Mouse (Mus musculus): ENCODE measurements around the gene Tnrc6c.
A peak's percentile ranks its signal among the peaks of the same experiment; 100 is the strongest.

The Tnrc6c gene

DNA sequence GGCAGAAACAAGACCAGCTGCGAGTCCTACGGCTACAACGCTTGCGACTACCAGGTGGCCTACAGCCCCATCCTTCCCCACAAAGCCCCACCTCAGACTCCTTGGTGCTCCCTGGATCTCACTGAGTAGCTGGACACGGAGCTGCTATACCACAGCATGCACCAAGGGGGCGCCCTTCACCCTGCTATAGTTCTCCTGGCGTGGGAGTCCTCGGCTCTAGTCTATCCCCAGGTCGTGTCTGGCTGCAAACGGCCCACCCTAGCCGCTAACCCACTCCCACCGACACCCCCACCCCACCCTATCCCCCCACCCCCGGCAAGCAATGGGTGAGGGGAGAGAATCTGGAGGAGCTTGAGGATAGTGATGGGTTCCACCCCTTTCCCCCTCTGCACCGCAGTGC, 136.2 kb downstream of the Tnrc6c start:
- DNase-seq (ENCODE audit: low spot score in 2 of 2): peak; percentile 80 to 86

DNA sequence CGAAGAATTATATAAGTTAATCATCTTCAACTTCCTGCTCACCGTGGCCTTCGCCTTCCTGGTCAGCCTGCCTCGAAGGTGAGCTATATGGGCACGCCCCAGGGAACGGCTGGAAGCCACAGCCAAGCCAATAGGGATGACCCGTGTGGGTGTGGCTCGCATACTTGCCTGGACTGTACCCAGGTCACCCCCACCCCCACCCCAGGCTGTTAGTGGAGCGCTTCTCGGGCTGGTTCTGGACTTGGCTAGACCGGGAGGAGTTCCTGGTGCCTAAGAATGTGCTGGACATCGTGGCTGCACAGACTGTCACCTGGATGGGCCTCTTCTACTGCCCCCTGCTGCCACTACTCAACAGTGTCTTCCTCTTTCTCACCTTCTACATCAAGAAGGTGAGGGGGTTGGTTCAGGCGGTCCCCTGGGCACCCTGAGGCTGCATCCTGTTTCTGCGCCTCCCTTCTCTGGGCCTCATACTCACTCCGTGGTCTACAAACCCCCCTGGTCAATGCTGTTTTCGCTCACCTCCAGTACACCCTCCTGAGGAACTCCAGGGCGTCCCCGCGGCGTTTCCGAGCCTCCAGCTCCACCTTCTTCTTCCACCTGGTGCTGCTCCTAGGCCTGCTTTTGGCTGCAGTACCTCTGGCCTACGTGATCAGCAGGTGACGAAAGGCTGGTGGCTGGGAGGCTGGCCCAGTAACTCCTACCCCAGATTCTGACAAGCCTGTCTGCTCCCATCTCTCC, 136.8 kb downstream of the Tnrc6c start:
- DNase-seq (ENCODE audit: low spot score in 2 of 2): peak; percentile 51 to 75

GRCm38 (mm10) chr11:117791441-117791761, 137.3 kb downstream of the Tnrc6c start:
- DNase-seq (ENCODE audit: low spot score in 2 of 2): no peak

GRCm38 (mm10) chr11:117792281-117792888, 138.3 kb downstream of the Tnrc6c start:
- DNase-seq (ENCODE audit: low spot score in 2 of 2): peak; percentile 71 to 92

GRCm38 (mm10) chr11:117794035-117794551, 140.0 kb downstream of the Tnrc6c start:
- peak in 1 of 2 experiments; percentile 23 for DNase-seq (ENCODE audit: low spot score in 2 of 2)

GRCm38 (mm10) chr11:117796954-117797353, 142.9 kb downstream of the Tnrc6c start:
- peak; percentile 42 to 50 for DNase-seq (ENCODE audit: low spot score in 2 of 2)

- DNase-seq (ENCODE audit: low spot score in 2 of 2): peak; percentile 77 to 81
Measured at GRCm38 (mm10) chr11:117797511-117798159, 143.5 kb downstream of the Tnrc6c start, which contains the start of gene 6030468B19Rik. 6030468B19Rik (plus strand) TSS chr11:117797660.

GRCm38 (mm10) chr11:117798160-117798541, 144.1 kb downstream of the Tnrc6c start:
- peak; percentile 56 to 64 for DNase-seq (ENCODE audit: low spot score in 2 of 2)

DNA sequence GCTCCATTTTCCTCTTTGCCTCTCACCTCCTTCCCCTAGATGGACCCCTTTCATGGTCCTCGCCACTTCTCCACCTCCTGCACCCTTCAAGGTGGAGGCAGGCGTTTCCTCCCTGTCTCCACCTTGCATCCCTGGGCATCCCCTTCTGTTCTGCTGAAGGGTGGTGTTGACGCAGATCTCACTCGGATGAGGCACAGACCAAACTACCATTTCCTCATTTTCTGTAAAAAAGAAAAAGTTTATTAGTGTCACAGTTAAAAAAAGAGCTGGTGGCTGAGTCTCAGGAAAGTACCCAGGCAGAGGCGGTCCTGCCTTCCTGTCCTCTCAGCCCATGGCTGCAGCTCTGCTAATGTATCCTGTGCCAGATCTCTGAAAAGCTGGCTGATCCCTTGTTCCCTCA, 145.1 kb downstream of the Tnrc6c start:
- DNase-seq (ENCODE audit: low spot score in 2 of 2): peak in 1 of 2 experiments; percentile 43

- DNase-seq (ENCODE audit: low spot score in 2 of 2): no peak
Measured at GRCm38 (mm10) chr11:117800038-117800437, 145.9 kb downstream of the Tnrc6c start.

DNA sequence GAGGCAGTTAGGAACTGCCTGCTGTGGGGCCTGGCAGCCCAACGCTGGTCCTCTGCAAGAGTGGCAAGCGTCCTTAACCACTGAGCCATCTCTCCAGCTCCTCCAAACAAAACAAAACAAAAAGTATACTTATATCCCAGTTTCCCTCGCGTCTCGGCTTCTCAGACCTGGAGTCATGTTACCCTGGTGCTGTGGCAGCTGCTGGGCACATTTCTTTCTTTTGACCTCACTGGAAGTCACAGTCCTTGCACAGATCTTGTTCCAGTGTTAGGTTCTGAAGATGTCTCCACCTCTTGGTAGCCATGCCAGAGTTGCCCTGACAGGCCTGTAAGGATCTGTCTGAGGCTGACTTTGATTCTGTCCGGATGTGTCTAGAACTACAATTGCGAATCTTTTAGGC, 147.6 kb downstream of the Tnrc6c start:
- DNase-seq (ENCODE audit: low spot score in 2 of 2): no peak

- no peak for DNase-seq (ENCODE audit: low spot score in 2 of 2)
Measured at GRCm38 (mm10) chr11:117803166-117803688, 149.1 kb downstream of the Tnrc6c start.

GRCm38 (mm10) chr11:117806781-117807180, 152.7 kb downstream of the Tnrc6c start:
- no peak for DNase-seq (ENCODE audit: low spot score in 2 of 2)

GRCm38 (mm10) chr11:117809407-117810311, 155.6 kb downstream of the Tnrc6c start, which contains the start of the genes Gm20708 and Syngr2:
Gm20708 (plus strand) TSS chr11:117809668.
Syngr2 (plus strand) TSS chr11:117809668.
- peak; percentile 83 to 85 for DNase-seq (ENCODE audit: low spot score in 2 of 2)

GRCm38 (mm10) chr11:117810401-117811046, 156.4 kb downstream of the Tnrc6c start:
- DNase-seq (ENCODE audit: low spot score in 2 of 2): peak; percentile 79 to 91

Measured in spleen, postnatal 10 days (tissue).